Mouse (Mus musculus): ENCODE measurements around the gene Shh.

Shh gene

DNA sequence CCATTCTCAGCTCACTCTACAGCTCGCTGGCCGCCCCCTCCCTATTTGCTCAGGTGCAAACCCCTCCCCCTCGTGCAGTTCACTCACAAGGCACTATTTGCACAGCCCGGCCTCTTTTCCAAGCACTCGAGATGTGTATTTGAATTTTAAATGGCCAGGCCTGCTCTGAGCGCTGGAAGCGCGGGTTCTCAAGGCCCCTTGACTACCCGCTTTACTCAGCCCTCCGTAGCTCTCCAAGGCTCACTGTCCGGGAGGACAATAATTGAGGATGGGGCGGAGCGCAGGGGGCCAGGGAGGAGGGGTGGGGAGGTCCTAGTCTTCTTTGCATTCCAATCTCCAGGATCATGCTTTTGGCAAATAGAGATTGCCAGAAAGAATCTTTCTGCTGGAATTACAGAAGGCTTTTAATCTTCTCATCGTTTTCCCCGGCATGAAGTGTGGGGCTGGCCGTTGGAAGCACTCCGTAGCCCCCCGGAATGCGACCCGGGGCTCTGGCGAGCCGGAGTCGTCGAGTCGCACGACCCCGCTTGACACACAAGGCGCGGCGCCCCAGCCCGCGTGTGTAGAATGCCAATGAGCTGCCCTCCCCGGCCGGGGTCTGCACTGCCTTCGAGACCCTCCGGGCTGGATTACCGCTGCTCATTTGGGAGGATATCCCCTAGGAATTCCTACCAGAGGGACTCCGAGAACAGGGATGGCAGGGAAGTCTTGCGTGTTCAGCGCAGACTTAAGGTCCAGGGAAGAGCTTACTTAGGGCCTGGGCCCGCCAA is 7.4 kb downstream of the Shh start:
- 30% methylated on average over 41 of the region's 41 CpGs for WGBS

DNA sequence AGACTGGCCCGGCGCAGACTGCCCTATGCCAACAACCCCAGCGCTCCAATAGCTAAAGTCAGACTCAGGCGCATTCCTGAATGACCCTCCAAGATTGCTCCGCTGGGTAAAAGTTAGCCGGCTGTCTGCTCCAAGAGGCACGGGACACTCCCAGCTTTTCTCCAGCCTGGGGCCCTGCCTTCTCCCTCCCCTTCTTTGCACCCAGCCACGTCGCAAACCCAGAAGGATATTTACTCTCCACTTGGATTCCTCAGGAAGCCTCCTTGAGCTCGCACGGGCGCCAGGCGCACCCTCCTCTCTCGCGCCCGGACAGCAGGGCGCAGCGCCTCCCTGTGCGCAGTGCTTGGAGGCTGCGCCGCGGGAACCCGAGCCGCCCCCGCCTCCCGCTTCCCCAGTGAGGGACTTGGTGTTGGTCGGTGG is 8.2 kb downstream of the Shh start:
- WGBS = 17% methylated on average over 27 of the region's 27 CpGs

DNA sequence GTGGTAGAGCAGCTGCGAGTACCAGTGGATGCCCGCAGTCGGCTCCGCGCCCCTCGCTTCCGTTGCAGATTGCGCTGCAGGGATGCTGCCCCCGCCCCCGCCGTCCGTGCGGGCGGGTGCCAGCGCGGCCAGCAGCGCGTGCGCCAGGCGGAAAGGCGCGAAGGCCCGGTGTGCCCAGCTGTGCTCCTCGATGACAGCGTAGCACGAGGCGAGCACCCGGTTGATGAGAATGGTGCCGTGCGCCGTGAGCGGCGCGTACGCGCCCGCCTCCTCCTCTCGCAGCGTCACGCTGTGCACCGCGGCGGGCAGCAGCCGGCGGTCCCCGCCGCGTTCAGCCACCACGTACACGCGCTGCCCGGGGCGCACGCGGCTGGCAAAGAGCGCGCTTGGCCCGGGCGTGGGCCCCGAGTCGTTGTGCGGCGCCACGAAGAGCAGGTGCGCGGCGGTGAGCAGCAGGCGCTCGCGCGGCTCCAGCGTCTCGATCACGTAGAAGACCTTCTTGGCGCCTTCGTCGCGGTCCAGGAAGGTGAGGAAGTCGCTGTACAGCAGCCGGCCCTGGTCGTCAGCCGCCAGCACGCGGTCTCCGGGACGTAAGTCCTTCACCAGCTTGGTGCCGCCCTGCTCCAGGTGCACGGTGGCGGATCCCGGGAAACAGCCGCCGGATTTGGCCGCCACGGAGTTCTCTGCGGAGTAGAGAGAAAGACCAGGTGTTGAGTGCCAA is 9.0 kb downstream of the Shh start:
- 2% methylated on average over 95 of the region's 95 CpGs for WGBS

DNA sequence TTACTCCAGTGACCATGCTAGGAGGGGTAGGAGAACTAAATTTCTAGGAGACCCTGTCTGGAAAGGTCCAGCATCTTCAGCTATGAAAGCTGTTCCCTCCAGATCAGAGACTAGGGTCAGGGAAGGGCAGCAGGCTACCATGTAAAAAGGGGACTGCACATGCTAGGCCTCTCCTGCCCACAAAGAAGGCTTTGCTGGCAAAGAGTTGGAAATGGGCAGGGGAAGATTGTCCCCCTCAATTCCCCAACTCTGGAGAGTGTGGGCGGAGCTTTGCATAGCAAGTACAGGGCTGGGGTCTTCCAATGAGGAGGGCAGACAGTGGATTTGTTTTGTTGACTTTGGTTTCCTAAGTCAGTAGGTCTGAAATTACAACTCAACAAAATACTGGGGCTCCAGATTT is 10.7 kb downstream of the Shh start:
- WGBS = 82% methylated on average over 1 of the region's 1 CpGs

DNA sequence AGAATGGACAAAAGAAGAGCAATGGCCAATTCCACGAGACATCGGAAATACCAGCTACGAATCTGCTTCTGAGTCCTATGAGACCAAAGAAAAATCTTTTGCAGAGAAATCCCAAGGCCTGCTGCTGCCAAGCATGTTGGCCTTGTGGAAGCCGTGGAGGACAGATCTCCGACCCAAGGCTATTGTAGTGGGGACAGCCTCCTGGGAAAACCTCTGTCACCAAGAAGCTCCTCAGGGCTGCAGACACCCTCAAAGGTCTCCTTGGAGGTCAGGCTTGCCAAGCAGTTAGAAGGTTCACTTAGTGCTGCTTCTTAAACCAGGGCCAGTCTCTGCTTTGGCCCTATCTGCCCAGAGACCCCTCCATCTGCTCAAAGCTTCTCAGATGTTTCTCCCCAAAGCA is 11.3 kb downstream of the Shh start:
- WGBS = 88% methylated on average over 5 of the region's 5 CpGs

DNA sequence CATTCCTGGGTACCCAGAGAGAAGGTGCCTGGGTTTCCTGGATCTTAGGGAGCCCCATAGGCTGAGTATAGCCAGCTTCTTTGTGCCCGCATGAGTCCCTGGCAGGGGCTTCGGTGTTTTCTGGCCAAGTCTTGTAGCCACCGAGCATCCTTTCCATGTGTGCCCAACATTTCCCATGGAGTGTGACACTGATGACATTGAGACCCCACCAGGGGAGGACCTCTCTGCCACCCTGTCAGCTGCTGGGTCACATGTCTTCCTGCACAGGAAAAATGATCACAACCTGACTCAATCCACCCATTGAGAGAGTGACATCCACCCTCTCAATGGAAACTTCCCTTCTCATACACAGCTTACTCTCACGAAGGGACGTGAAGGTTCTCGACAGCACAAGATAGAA is 12.5 kb downstream of the Shh start:
- 85% methylated on average over 6 of the region's 6 CpGs for WGBS

DNA sequence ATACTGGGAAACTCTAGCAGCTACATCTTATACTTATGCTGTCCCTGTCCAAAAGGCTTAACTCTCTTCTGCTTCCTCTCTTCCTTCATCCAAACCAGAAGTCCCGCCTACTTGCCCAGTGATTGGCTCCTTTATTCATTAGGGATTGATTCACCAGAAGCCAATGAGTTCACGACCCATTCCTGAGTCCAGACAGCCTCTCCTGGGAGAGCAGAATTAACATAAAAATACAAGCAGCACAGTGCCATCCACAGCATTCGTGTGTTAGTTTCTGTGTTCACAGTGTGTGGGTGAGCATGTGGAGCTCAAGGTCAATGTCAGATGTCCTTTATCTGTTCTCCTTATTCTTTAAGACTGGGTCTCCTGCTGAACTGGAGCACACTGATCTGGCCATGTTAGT is 13.5 kb downstream of the Shh start:
- 48% methylated on average over 3 of the region's 3 CpGs for WGBS

DNA sequence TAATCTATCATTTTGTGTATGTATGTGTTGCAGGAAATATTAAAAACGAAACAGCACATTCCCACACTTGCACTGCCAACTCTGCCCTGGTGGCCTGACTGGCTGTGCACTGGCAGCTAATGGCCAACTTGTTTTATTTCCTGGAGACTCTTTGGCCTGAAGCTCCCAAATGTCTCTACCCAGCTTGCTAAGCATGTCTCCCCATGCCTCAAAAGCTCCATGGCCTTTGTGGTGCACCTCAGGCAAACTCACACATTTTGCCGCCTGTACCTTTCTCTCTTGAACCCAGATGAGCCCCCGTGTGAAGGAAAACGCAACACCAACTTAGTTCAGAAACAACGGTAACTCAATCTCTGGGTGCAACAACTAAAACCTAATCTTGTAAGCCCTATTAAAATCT is 14.0 kb downstream of the Shh start:
- 95% methylated on average over 5 of the region's 5 CpGs for WGBS

DNA sequence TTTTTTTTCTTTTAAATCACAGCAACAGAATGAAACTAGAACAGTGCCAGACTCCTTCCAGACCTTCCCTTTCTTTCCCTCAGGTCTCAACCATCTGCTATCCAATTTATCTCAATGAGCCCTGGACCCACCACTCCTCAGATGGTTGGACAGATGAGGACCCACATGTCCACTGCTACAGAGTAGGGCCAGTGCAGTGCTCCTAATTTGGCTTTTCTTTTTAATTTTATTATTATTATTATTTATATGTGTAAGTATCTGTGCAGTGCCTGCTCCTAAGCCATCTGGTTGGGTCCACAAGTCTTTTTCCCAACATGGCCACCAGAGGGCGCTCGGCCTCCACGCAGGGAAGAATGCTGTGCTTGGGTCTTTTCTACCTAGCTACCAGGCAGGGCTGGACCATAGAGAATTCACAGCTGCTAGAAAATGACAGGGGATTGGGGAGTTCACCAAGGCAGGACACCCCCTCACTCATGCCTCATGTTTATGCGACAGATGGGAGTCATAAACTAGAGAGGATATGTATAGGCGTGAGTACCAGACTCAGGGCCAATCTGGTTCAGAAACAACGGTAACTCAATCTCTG is 15.9 kb downstream of the Shh start:
- 17% methylated on average over 6 of the region's 6 CpGs for WGBS

DNA sequence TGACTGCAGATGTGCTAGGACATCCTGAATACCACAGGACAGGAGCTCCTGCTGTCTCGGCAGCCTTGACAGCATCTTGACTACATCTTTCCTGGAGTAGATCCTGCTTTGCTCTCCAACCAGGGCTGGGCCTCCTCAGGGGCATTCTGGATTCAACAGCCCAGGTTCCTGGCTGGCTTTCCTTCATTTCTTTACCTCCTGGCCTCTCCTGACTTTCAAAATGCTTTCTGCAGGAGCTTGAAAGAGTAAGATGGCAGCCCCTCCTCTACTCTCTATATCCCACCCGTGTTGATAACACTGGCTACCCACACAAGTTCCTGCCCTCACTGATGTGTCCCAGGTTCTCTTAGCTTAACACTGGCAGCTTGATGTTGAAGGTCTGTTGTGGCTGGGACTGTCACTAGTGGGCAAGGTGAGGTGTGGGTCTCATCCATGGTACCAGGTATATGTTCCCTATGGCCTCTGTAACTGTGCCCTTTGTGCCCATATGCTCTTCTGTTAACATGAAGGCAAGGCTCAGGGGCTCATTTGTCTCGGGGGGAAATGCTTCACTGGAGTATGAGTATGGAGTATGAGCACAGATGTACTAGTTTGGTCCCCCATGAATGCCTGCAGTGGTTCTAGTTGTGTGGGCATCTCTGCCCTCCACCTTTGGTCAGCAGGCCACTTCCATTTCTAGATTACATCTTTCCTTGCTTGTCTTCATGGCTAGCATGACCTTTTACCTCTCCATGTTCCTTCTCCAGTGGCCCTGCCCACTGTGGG is 16.7 kb downstream of the Shh start:
- 66% methylated on average over 3 of the region's 3 CpGs for WGBS

DNA sequence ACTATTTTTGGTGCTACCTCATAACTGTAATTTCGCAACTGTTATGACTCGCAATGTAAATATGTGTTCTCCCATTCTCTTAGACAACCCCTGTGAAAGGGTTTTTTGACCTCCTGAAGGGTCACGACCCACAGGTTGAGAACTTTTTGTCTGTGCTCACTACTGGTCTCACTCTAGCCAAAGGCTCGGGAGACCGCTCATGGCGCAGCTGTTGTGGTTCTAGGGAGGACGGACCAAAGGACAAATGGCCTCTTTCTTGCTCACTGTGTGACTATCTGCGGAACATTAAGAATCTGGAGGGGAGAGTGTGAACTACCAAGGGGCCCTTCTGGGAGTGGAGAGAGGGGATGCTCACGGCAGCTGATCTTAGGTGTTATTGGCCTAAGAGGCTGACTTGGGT is 41.1 kb downstream of the Shh start:
- 92% methylated on average over 9 of the region's 9 CpGs for WGBS

DNA sequence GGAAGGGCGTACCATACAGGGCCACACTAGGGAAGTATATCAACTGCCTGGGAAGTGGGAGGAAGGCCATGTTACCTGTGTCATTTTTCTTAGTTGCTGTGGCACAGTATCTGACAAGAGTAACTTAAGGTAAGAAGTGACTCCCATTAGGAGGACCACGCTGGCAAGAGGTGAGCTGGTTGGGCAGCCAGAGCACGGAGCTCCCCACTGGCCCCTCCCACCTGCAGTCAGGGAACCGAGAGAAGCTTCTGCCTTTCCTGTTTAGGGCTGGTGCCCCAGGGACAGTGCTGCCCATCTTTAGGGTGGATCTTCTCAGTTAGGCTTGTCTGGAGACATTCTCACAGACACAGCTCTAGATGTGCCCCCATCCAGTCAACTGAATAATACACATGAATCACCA is 43.3 kb downstream of the Shh start:
- WGBS = 70% methylated on average over 4 of the region's 4 CpGs

DNA sequence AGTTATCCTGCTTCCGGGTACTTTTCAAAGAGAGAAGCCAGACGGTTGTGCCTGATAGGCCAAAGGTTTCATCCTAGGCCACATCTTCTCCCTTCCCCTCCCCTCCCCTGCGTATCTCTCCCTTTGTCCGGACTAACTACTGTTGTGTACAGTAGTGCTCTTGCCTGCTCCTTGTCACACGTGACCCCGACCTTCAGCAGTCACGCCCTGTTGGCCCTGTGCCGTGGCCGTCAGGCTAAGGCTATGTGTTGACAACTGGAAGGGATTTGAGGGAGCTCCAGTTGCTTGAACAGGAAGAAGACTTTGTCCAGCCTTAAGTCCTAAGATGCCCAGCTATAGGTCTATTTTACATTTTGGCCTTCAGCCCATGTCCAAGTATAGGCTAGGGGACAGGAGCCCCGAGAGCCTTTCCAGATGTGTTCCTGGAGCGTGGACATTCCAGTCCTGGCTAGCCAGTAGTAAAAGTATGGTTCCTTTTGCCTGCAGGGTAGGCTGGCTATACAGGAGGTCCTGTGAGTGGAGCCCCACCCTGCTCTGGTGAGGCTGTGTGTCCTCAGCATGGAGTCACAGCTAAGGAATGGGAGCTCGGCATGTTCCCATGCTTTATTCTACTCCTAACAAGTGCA is 47.3 kb downstream of the Shh start:
- 90% methylated on average over 12 of the region's 12 CpGs for WGBS

DNA sequence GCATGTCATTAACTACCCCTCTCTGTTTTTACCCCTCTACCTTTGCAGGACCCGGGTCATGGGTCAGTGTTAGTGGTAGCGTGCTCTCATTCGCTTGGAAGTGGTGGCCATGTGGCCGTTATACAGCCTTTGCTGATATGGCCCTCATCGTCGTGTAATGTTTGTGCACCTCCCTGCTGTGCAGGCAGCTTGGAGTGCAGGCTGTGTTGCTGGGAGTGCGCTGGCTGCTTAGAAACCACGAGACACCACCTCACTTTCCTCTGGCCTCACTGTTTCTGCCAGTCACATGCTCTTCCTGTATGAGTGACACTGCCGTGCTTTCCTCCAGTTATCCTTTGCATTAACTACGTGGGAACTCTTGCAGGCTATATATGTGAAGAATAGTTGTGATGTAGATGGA is 48.3 kb downstream of the Shh start:
- WGBS = 77% methylated on average over 10 of the region's 10 CpGs

DNA sequence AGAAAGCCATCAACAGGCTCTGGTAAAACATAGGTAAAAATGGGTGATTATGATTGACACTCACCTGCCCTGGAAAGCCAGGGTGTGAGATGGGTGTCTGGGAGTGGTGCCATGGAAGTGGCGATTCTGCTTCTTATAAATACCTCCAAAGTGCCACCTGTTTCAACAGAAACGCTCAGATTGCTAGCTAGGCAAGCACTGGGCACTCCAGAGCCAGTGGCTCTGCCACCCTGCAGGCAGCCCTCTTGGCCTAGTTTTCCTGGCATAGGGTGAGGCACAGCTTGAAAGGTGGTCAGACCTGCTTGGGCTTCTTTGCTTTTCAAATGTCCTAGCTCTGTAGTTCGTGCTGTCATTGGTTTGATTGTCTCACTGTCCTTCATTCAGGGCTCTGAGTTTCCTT is 53.0 kb downstream of the Shh start:
- 78% methylated on average over 3 of the region's 3 CpGs for WGBS

DNA sequence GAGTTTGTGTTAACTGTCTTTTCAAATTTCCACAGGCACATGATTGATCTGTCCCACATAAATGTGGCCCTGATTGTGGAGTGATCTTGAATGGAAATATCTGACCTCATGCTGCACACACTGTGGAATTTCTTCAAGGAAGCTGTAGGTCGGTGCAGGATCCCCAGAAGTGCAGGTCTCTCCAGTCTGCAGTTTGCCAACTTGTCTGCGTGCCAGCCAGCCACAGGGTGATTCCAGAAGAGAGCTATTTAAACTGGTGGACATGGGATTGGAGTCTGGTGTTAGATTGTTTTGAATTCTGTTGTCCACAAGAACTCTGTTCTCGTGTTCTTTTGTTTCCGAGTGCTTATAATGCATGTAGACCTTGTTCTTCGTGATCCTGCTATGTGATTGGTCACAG is 53.5 kb downstream of the Shh start:
- WGBS = 78% methylated on average over 5 of the region's 5 CpGs

DNA sequence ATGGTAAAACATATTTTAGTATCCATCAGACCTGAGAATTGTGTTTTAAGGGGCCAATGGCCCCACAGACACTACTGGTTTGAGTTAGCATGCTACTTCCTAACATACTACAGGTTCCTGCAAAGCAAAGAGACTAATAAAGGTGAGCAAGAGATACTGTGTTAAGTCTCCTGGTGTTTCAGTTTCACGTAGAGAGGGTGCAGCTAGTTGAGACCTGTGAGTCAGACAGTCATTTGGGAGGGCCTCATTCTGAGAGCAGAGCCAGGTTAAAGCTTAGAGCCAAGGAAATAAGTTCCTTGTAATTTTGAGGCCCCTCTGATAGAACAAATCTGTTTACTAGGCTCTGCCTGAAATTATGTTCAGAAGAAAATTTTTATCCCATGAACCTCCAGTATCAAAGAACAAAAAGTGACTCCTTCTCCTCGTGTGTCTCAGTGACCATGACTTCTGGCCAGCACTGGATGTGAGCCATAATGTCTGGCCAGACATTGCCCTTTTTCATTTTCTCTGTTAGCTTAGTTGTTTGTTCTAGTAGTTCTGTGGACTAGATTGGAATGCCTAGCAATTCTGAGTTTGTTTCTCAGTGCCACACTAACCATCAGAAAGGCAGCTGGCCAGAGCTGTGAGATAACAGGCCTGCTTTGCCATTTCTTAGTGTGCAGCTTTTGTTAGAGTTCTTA is 54.9 kb downstream of the Shh start:
- 70% methylated on average over 2 of the region's 2 CpGs for WGBS
